Mouse (Mus musculus): Measurements from ENCODE around the gene Zfp811.
"Not testable (repeated sequence)": the region's sequence is repeated elsewhere in the genome, so short reads cannot be mapped to it uniquely, and the experiment has no call there.

The Zfp811 gene

DNA sequence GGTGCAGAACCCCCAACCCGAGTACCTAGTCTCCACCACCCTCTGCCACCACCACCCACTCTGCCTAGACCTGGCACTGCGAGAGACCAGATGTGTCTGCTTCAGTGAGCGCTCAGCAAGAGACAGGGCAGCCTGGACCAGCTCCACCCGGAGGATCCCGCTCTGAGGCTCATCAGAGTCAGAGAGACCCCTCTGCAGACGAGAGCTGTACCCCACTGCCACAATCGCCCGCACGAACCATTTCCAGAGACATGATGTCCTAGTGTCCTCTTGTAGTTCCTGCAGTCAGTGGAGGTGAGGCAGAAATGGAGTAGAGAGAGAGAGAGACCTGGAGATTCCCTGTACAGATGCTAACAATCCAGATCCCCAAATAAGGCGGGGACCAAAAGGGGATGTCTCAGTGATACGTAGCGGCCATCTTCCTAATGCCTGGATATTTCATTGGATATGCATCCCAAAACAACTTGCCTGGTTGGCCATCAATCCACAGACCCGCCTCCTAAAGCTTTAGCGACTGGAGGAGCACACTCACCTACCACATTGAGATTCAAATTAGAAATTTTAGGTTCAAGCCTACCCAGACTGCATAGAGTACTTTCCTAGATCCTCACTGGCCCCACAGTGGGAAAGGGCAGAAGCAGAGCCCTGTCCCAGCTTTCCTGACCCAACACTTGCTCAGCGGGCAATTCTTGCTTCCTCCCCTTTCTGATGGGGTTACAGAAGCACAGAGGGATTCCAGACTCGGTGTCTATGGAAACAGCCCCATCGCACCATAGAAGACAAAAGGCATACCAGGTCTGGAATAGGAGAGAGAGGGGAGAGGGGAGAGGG, at the start of gene Zfp811:
Gene Zfp811 (minus strand): TSS at position 388 of the 831 bp plus-strand sequence.
- peak; percentile 54 for DNase-seq (ENCODE audit: low spot score)

DNA sequence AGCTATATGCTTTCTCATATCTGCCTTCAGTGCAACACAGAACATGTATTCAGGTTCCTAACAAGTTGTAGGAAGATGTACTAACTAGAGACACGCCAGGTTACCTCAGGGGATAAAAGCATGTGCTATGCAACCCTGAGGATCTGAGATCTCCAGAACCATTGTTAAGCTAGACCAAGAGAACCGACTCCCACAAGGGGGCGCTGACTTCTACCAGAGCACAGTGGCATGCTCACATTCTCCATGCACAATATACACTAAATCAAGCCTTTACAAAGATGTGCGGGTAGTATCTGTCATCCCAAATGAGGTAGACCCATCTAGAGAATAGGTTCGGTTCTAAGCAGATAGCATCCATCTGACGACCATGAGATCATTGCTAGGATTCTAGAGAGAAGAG, 47.0 kb upstream of the Zfp811 start:
- not testable (repeated sequence) for DNase-seq (ENCODE audit: low spot score)

- DNase-seq (ENCODE audit: low spot score): no peak
These were observed 41.9 kb upstream of the Zfp811 start for GRCm38 (mm10) chr17:32851581-32851980.

GRCm38 (mm10) chr17:32841388-32841787, 31.7 kb upstream of the Zfp811 start:
- no peak for DNase-seq (ENCODE audit: low spot score)

- DNase-seq (ENCODE audit: low spot score): no peak
These were observed 29.5 kb upstream of the Zfp811 start for GRCm38 (mm10) chr17:32839083-32839802.

- DNase-seq (ENCODE audit: low spot score): no peak
These were observed 20.7 kb upstream of the Zfp811 start for GRCm38 (mm10) chr17:32830418-32830782.

GRCm38 (mm10) chr17:32829540-32830417, 20.0 kb upstream of the Zfp811 start, which contains the start of gene Zfp799:
Gene Zfp799 (minus strand): TSS chr17:32830261.
- peak; percentile 85 for DNase-seq (ENCODE audit: low spot score)

GRCm38 (mm10) chr17:32816074-32816784, 6.5 kb upstream of the Zfp811 start:
- DNase-seq (ENCODE audit: low spot score): no peak

DNA sequence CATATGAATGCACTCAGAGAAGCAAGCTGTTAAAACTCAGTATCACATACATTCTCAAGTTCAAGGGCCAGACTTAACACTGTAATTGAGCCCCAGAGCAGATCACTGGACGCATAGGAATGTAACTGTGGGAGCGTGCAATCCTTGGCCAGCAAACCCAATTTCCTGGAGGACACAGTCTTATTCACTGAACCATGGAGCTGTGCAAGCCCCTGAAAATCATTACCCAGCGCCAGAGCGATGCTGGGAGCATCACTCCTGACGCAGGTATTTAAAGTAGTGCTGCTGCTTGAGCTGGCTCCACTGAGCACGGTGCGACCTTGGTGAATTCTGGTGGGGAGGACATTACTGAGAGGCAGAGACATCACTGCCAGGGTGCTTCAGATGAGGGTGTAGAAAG, 4.4 kb upstream of the Zfp811 start:
- no peak for DNase-seq (ENCODE audit: low spot score)

GRCm38 (mm10) chr17:32810648-32811047, 917 bp upstream of the Zfp811 start:
- no peak for DNase-seq (ENCODE audit: low spot score)

- no peak for DNase-seq (ENCODE audit: low spot score)
These were observed 810 bp downstream of the Zfp811 start for GRCm38 (mm10) chr17:32808921-32809320.

DNA sequence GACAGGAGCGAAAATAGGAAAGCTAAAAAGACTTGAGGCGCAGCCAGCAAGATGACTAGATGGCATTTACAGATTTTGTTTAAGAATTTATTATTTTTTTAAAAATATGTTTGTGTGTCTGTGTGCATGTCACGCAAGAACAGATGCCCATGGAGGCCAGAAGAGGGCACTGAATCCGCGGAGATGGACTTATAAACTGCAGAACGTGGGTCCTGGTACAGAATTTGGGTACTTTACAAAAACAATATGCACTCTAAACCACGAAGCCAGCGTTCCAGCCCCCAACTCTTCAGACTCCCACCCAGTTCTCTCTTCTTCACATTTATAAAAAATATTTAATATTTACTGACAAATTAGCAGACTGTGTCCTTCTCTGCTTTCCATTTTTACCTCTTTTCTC, 20.5 kb downstream of the Zfp811 start:
- DNase-seq (ENCODE audit: low spot score): no peak

DNA sequence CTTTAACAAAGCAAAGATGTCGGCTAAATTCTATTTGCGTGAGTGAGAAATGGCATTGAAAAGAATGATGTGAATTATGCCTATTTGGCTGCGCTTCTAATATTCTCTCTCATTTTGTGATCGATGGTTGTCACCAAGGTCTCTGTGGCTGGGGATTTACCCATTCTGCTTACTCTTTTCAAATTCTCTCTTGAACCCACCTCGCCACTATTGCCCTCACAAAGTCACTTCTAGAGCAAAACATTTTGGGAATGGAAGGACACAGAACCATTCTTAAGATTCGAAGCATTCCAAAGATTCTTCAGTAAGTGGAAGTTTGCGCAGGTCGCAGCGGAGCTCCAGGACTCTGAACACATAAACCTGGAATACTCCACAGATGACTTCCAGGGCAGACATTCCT, 21.2 kb downstream of the Zfp811 start:
- DNase-seq (ENCODE audit: low spot score): no peak

- peak; percentile 92 for DNase-seq (ENCODE audit: low spot score)
These were observed 21.6 kb downstream of the Zfp811 start, which contains the start of gene Zfp871 for GRCm38 (mm10) chr17:32788094-32788559. Gene Zfp871 (minus strand): TSS chr17:32788287.

- DNase-seq (ENCODE audit: low spot score): no peak
These were observed 22.2 kb downstream of the Zfp811 start for GRCm38 (mm10) chr17:32787436-32788093.

- no peak for DNase-seq (ENCODE audit: low spot score)
These were observed 22.8 kb downstream of the Zfp811 start for GRCm38 (mm10) chr17:32786944-32787343.

DNA sequence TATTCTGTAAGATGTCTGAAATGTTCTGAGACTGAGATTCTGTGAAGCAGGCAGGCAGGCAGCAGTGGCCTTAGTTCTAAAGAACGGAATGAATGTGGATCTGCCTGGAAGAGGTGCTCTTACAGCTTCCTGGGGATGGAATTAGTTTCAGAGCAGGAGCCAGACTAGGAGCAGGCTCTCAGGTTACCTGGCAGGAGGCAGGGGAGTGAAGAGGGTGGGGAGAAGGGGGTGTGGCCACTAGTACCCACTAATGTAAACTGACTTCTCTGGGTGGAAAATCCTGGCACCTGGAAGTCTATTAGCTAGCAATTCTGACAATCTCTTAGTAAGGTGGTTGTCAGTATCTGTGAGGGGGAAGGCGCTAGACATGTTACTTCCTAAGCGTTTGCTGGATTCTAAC, 24.1 kb downstream of the Zfp811 start:
- DNase-seq (ENCODE audit: low spot score): no peak

DNA sequence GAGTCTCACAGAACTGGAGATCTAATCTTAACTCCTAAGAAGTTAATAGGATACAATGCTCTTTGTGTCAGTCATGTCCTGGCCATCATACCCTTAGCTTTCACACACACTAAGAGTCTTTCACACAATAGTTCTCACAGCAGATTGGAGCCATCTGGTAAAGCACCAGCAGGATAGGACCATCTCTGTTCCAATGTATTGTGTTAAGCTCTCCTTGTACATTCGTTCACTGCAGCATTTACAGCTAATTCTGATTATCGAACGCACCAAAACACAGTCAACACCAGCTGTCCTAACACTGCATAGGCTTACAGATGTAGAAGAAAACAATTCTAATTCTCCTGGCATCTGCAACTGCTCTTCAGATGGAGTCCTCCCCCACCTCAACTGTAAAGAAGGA, 32.2 kb downstream of the Zfp811 start:
- DNase-seq (ENCODE audit: low spot score): peak; percentile 39

GRCm38 (mm10) chr17:32771213-32771612, 38.5 kb downstream of the Zfp811 start:
- DNase-seq (ENCODE audit: low spot score): no peak

DNA sequence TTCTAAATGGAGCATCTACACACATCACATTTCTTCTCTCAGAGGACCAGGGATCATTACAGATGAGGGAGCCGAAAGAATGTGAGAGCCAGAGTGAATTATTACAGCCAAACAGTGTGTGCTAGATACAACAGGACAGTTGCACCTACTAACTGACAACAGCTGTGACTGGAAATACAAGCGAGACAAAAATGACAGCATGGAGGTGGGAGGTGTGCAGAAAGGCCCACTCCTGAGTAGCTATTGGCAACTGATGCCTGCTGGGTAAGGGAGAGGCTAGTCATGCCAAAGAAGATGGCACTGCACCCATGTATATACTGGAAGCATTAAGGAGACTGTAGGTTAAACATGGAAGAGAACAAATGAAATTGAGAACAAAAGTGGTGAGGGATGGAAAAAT, 43.3 kb downstream of the Zfp811 start:
- DNase-seq (ENCODE audit: low spot score): no peak

- no peak for DNase-seq (ENCODE audit: low spot score)
These were observed 52.4 kb downstream of the Zfp811 start for GRCm38 (mm10) chr17:32757331-32757730.
